Mouse (Mus musculus) heart, postnatal 0 days (tissue): Measurements from ENCODE around the gene Cd99l2.

Experiments used
- CTCF ChIP-seq: IDR thresholded peaks from 2 replicates; pipeline ENCODE4 v1.5.1; 2016; ENCODE audit warnings: antibody characterized with exemption, control low read depth, low read depth
- EP300 ChIP-seq: IDR thresholded peaks from 2 replicates; pipeline ENCODE4 v1.6.1; 2016; ENCODE audit warnings: antibody characterized with exemption, low read depth

DNA sequence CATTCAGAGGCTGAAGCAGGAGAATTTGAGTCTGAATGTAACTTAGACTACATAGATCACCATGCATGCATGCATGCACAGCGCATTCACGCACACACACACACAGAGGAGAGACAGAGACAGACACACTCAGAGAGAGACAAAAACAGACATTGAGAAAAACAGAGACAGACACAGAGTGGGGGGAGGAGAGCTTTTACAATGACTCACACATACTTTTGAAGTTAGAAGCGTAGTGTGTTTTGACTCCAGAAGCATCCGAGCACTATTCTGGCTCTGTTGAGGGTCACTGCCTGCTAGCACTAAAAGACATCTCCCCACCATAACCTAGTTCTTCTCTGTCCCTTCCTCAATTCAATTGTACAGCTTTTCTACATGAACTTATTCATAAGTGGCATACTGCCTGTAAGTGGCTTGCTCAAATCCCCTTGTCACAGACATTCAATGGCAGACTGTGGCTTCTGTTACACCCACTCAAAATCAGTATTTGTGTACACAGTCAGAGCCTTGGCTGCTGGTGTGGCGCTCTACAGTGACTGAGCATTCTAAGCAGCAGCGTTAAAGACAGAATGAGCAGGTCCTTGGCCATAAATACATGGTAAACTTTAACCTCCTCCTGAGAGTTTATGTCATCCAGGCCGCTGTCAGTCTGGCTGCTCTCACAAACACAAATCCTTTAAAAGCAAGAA is 28.4 kb downstream of the Cd99l2 start:
- TF ChIP-seq CTCF (no peak), EP300 (no peak)
